Mouse (Mus musculus) CD4-positive, CD25-positive, alpha-beta regulatory T cell (primary cell): ENCODE measurements around the gene Mfn2. TPM values are rescaled to one million over a fixed set of nuclear protein-coding genes. Genes with fewer than 3 reads are reported as not detected.

Experiments
- polyA plus RNA-seq: library from polyadenylated mRNA; unstranded; fragments of 100-300 nt; shearing (Covaris generic); gene quantifications from one replicate; pipeline ENCODE4 v1.2.1, GENCODE M21; 2017

Mfn2 gene
- polyA plus RNA-seq: 34.6 TPM

DNA sequence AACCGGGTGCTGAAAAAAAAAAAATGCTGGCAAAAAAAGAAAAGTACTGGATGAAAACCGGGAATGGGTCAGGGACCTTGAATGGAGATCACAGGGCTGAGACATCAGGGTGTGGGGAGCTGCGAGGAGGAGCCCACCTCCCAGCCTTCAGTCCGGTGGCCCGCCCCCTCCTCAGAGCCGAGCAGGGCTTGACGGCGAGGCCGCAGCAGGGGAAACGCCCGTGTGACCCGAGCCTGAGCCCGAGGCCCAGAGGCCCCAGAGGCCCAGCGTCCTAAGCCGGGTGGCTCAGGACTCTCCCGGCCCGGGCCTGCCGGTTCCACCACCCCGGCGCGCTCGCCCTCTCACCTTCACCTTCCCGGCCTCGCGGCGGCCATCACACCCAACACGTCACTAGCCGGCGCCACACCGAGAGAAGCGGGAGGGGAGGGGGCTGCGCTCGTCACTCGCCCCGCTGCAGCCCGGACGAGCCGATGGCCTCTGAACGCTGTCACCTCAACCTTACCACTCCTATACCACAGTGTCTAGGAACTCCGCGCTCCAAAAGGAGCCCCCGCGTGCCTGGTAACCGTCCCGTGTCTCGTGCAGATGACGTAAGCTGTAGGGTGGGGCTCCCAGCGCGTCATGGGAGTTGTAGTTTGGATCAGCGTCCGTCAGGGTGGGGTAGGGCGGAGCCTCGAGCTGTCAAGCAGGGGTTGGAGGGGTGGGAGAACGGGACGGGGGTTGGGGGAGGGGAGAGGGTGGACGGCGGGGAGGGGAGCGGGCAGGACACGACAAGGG is at the start of gene Mfn2:
Mfn2 (minus strand) TSS at position 392 of the 777 bp plus-strand sequence.

DNA sequence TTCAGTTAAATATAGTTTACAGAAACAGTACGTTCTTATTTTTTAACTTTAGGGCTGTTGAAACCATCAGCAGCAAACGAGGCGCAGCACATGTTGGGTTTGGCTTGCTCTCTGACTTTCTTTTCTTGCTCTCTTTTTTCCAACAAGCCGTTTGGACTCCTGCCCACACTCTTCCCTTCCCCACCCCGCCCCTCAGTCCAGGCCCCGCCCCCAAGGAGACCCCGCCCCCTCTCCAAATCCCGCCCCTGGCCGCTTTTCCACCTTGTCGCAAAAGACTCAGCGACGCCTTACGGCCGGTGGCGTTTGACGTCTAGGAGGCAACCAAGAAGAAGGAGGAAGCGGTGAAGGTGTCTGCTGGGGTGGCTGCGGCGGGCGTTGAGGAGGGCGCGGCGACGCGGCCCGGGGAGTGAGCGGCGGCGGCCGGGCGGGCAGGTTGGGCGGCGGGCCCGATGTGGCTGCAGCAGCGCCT is 36.1 kb upstream of the Mfn2 start, which contains the start of gene 2510039O18Rik:
2510039O18Rik (plus strand) TSS at position 320 of the 469 bp plus-strand sequence.

DNA sequence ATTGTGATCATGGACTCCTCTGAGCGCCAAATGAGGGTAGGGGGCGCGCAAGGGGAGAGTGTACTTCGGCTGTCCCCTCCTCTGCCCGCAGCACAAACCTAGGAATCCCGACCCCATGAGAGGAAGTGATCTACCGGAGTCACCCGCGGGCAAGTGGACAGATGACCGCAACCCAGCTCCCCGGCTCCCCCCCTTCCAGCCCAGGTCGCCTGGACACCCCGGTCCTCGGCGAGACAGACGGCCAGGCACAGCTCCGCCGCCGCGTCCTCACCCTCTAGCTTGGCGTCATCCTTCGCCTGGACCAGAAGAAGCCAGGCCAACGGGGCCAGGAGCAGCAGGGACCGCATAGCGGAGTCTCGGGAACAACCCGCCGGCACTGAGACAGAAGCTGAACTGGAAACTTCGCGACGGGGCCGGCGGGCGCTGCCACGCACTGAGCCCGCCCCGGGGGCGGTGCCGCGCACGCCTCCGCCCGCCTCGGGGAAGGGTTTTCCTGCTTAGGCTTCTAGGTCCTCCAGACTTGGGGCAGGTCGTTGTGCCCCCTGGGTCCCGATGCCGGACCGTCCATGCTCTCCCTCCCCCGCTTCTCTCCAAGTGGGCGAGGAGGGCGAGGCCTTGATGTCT is 31.9 kb upstream of the Mfn2 start, which contains the start of gene Plod1:
Plod1 (minus strand) TSS at position 437 of the 624 bp plus-strand sequence.

DNA sequence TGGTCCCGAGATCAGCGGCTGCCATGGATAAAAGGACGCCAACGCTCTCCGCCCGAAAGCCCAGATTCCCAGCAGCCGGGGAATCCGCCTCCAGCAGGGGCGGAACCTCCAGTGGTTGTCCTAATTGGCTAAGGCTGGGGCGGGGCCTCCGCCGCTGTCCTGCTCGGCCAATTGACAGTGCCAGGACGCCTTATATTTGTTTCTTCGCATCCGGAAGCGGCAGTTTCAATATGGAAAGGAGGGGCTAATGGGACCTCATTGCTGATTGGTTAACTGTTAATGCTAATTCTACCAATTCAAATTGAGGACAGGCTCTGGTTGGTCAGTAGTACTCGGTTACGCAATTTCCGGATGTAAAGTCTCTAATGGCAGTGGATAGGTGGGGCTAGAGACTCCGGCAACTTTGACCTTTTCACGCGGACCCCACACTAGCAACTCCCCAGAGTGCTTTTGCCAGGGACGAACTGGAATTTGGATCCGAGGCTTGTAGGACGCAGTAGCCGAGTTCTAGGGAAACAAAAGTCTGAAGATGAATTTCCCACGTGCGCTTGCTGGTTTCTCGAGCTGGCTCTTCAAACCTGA is 36.0 kb downstream of the Mfn2 start, which contains the start of the genes Miip and Fv1:
Miip (minus strand) TSS at position 367 of the 582 bp plus-strand sequence.
Fv1 (plus strand) TSS at position 530 of the 582 bp plus-strand sequence.

DNA sequence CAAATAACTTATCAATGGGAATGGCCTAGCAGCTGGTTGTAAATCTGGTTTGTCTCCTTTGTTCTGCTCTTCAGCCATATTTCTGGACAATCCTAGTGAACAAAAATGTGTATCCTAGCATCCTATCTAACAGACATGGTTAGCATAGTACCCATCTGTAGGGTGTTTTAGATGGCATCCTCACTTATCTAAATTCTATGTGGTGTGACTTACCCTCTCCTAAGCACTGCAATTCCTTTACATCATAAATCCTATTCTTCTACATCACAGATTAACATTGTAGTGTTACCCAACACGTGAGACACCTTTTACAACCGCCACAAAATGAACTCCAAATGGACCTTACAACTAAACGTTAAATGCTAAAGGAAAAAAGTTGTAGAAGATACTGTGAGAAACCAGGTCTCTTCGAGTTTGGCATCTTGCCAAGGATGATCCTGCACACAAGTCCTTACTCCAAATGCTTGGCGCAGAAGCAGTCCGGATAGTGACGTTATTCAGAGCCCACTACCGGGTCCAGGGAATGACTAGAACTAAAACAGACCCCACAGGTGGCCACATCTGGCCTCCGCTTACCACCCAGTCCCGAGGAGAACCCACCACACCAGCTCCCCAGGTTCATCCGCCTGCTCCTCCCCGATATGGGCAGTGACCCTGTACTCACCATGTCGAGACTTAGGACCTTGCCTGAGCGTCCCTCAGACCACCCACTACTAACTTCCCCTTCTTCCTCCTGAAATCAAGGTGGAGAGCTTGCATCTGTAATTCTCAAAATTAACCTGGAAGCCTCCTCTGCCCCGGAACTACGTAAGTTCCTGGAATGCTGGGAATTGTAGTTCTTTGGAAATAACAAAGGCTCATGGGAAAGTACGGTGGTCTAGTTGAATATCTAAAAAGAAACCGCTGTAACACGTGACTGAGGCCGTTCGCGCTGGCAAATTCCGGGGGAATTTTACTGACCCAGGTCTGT is 56.6 kb downstream of the Mfn2 start, which contains the start of gene Zfp933:
Zfp933 (minus strand) TSS at position 753 of the 970 bp plus-strand sequence.

Other genes starting within 250 kb of the Mfn2 start
- gene Zfp534, start 202.2 kb downstream of the Mfn2 start, polyA plus RNA-seq: not detected
- gene Zfp984, start 94.9 kb downstream of the Mfn2 start, polyA plus RNA-seq: 25.8 TPM
- 4.5 TPM for gene Zfp933, start 56.3 kb downstream of the Mfn2 start, polyA plus RNA-seq
- gene Miip, start 35.9 kb downstream of the Mfn2 start, polyA plus RNA-seq: 123 TPM
- gene Fv1, start 35.7 kb downstream of the Mfn2 start, polyA plus RNA-seq: 5.2 TPM
- 10.4 TPM for gene Plod1, start 32.1 kb upstream of the Mfn2 start, polyA plus RNA-seq
- gene 2510039O18Rik, start 36.2 kb upstream of the Mfn2 start, polyA plus RNA-seq: 114 TPM
- not detected for gene Nppb, start 81.1 kb upstream of the Mfn2 start, polyA plus RNA-seq
- gene Nppa, start 96.0 kb upstream of the Mfn2 start, polyA plus RNA-seq: not detected
- 7.3 TPM for gene Clcn6, start 134.1 kb upstream of the Mfn2 start, polyA plus RNA-seq
- 15.8 TPM for gene Mthfr, start 134.4 kb upstream of the Mfn2 start, polyA plus RNA-seq
- gene Agtrap, start 183.3 kb upstream of the Mfn2 start, polyA plus RNA-seq: 18.2 TPM
- 44.4 TPM for gene Mad2l2, start 225.7 kb upstream of the Mfn2 start, polyA plus RNA-seq
- not detected for gene Draxin, start 226.0 kb upstream of the Mfn2 start, polyA plus RNA-seq
- gene Fbxo6, start 247.4 kb upstream of the Mfn2 start, polyA plus RNA-seq: 52.5 TPM